ENCODE assay signal across 11 mouse cellular contexts in the genomic region with DNA sequence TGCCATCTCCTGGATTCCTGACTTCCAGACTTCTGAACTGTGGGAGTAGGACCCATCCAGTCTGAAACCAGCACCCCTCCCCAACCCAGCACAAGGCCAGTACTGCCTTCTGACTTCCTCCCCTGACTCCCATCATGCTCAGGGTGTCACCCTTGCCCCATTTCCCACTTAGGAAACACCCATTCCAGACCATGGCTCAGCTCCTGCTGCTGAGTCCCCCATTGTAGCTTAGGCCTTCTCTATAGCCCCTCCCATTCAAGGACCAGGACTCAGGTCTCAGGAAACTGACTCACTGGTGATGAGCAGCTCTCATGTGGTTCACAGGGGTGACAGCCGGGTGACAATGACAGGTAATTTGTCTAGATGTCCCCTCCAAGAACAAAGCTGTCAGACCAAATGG. TPM values are rescaled to one million over a fixed set of nuclear protein-coding genes. Genes with fewer than 3 reads are reported as not detected.
DNase-seq lines count a peak whose midpoint lies in the region; ATAC-seq and TF ChIP-seq lines count a peak whose summit lies in the region.
"Had no signal": no experiment of that assay in that cellular context is flagged by ENCODE, and none has a peak within 500 bp of the region (broad histone marks: within the 10 kb centered on the region; RNA-seq: fewer than 3 reads in every experiment).

No protein-coding gene starts in this region.

- H3K4me3 ChIP-seq in kidney, adult 2 months (ENCODE audit: insufficient read depth, low read depth, low read length) = no peak overlapping the region
- no peak overlapping the region for H3K4me3 ChIP-seq in midbrain, embryonic 13.5 days (replicated peaks)
- H3K4me3 ChIP-seq in midbrain, embryonic 10.5 days = no peak overlapping the region
- no peak overlapping the region for H3K4me3 ChIP-seq in forebrain, embryonic 13.5 days

- ATAC-seq in midbrain, embryonic 13.5 days = 0 out of 2 replicates have a peak, but pooled peaks have one; percentile 50
- peak; percentile 52; the same call in 1 of the 2 replicates for ATAC-seq in neutrophil, adult 5-6 weeks (ENCODE audit: extremely low read depth, insufficient number of reproducible peaks, low FRiP score, poor library complexity, severe bottlenecking)
- no peak for ATAC-seq in forebrain, embryonic 13.5 days

- no peak overlapping the region for H3K9ac ChIP-seq in midbrain, embryonic 13.5 days (replicated peaks)
- no peak overlapping the region for H3K9ac ChIP-seq in forebrain, embryonic 13.5 days

- peak; percentile 12 for DNase-seq in adrenal gland, postnatal 14 days
- no peak for DNase-seq in adrenal gland, adult 18-20 months (ENCODE audit: low spot score in 2 of 2)
- no peak for DNase-seq in kidney, adult 2 months
- DNase-seq in kidney, postnatal 14 days = no peak
- no peak for DNase-seq in midbrain, embryonic 10.5 days (ENCODE audit: low spot score)
- DNase-seq: B cell, adult 2 months; cerebellum, postnatal 25 days; left cerebral cortex, postnatal 4 days had no signal

- TF ChIP-seq CTCF in kidney, adult 2 months (conservative IDR thresholded peaks at IDR 0.05; ENCODE audit: insufficient read depth, insufficient read length, low read depth, low read length) = no peak

- no peak overlapping the region for H3K4me2 ChIP-seq in midbrain, embryonic 13.5 days (replicated peaks)
- H3K4me2 ChIP-seq in forebrain, embryonic 13.5 days = no peak overlapping the region

- H3K9me3 ChIP-seq in midbrain, embryonic 13.5 days = no peaks in the 10 kb centered on the region
- no peaks in the 10 kb centered on the region for H3K9me3 ChIP-seq in midbrain, embryonic 10.5 days (replicated peaks)
- H3K9me3 ChIP-seq in forebrain, embryonic 13.5 days (replicated peaks) = no peaks in the 10 kb centered on the region

- no peaks in the 10 kb centered on the region for H3K36me3 ChIP-seq in kidney, adult 2 months (ENCODE audit: control insufficient read depth, insufficient read depth, low read length)
- H3K36me3 ChIP-seq in midbrain, embryonic 13.5 days = no peaks in the 10 kb centered on the region
- no peaks in the 10 kb centered on the region for H3K36me3 ChIP-seq in midbrain, embryonic 10.5 days
- H3K36me3 ChIP-seq in forebrain, embryonic 13.5 days (ENCODE audit: poor library complexity, severe bottlenecking) = no peaks in the 10 kb centered on the region

- WGBS in kidney, adult 2 months = 79% methylated on average over 1 of the region's 1 CpGs
- WGBS in midbrain, embryonic 13.5 days = 69% methylated on average over 1 of the region's 1 CpGs
- 78% methylated on average over 1 of the region's 1 CpGs for WGBS in midbrain, embryonic 10.5 days
- WGBS in forebrain, embryonic 13.5 days = 42% methylated on average over 1 of the region's 1 CpGs

- H3K4me1 ChIP-seq in kidney, adult 2 months (ENCODE audit: control insufficient read depth, insufficient read depth, low read length) = peaks cover 38% of the 10 kb centered on the region
- 0 out of 2 replicates have a peak, but pooled peaks cover 7% of the 10 kb centered on the region for H3K4me1 ChIP-seq in midbrain, embryonic 13.5 days (replicated peaks)
- peaks cover 25% of the 10 kb centered on the region for H3K4me1 ChIP-seq in midbrain, embryonic 10.5 days
- peaks cover 15% of the 10 kb centered on the region for H3K4me1 ChIP-seq in forebrain, embryonic 13.5 days

- H3K27ac ChIP-seq in kidney, adult 2 months (ENCODE audit: insufficient read depth, low read depth, low read length) = peak overlapping the region; percentile 37
- H3K27ac ChIP-seq in midbrain, embryonic 13.5 days = no peak overlapping the region
- H3K27ac ChIP-seq in midbrain, embryonic 10.5 days (replicated peaks) = no peak overlapping the region
- H3K27ac ChIP-seq in forebrain, embryonic 13.5 days = no peak overlapping the region

- H3K27me3 ChIP-seq in kidney, adult 2 months (replicated peaks; ENCODE audit: control insufficient read depth, insufficient read depth, low read length) = no peaks in the 10 kb centered on the region
- no peaks in the 10 kb centered on the region for H3K27me3 ChIP-seq in midbrain, embryonic 13.5 days
- H3K27me3 ChIP-seq in midbrain, embryonic 10.5 days (ENCODE audit: low read depth, poor library complexity, severe bottlenecking) = peaks cover 29% of the 10 kb centered on the region
- no peaks in the 10 kb centered on the region for H3K27me3 ChIP-seq in forebrain, embryonic 13.5 days

- no peak for TF ChIP-seq POLR2A in kidney, adult 2 months (IDR thresholded peaks at IDR 0.05; ENCODE audit: low read depth, low read length)

RNA-seq across cellular contexts. Expression of a gene that starts 25.5 kb away (rescaled TPM):
- 1.6 and 1.9 TPM in 2 replicates for total RNA-seq in adrenal gland, postnatal 14 days (2021)
- total RNA-seq in adrenal gland, adult 18-20 months (2021) = 1 to 10 TPM; 1.3 to 4.4 TPM
- polyA plus RNA-seq in kidney, adult 2 months (2012; rRNA removed) = 21.8 and 26.9 TPM in 2 replicates
- polyA plus RNA-seq in midbrain, embryonic 13.5 days (2015; fragmentation: Nextera tagmentation; extraction: Ambion mirVana) = 0.64 and 0.86 TPM in 2 replicates
- 0.56 and 0.77 TPM in 2 replicates for polyA plus RNA-seq in midbrain, embryonic 10.5 days (2016; fragmentation: Nextera tagmentation; extraction: Ambion mirVana)
- 60.8 and 66.5 TPM in 2 replicates for total RNA-seq in neutrophil, adult 5-6 weeks (2017)
- 0.34 and 0.42 TPM in 2 replicates for polyA plus RNA-seq in forebrain, embryonic 13.5 days (2015; fragmentation: Nextera tagmentation; extraction: Ambion mirVana)

Comparison
In these comparisons a context has a peak if more than half of its experiments do, and no peak if none do; other contexts are left out.
1. RNA of a gene that starts 25.5 kb away (polyA plus RNA-seq): 21.8 to 26.9 TPM in kidney, adult 2 months; 0.64 to 0.86 TPM in midbrain, embryonic 13.5 days, 0.56 to 0.77 TPM in midbrain, embryonic 10.5 days and 0.34 to 0.42 TPM in forebrain, embryonic 13.5 days; every median in the first group is over 10 times any median in the second.